Mouse (Mus musculus): Measurements from ENCODE around the gene Prrx2. TPM values are rescaled to one million over a fixed set of nuclear protein-coding genes. Genes with fewer than 3 reads are reported as not detected.
"Not testable (repeated sequence)": the region's sequence is repeated elsewhere in the genome, so short reads cannot be mapped to it uniquely, and the experiment has no call there.

Gene Prrx2
- polyA plus RNA-seq, 1 experiment from 2014 or later: 1.9 TPM

- WGBS: 28% methylated on average over 8 of the region's 8 CpGs
- 0 out of 2 replicates have a peak, but pooled peaks cover 4% of the 10 kb centered on the region for H3K27me3 ChIP-seq
- no peaks in the 10 kb centered on the region for H3K9me3 ChIP-seq
- H3K4me1 ChIP-seq (replicated peaks): peaks cover 12% of the 10 kb centered on the region
- peak overlapping the region; percentile 37 for H3K4me3 ChIP-seq
- peak overlapping the region; percentile 39 for H3K9ac ChIP-seq
- H3K36me3 ChIP-seq: no peaks in the 10 kb centered on the region
- ATAC-seq (ENCODE audit: low FRiP score, low read depth): no peak
- H3K27ac ChIP-seq (replicated peaks): no peak overlapping the region
- peak overlapping the region; percentile 72 for H3K4me2 ChIP-seq
Measured at GRCm38 (mm10) chr2:30902256-30902655, 67.5 kb downstream of the Prrx2 start.

- peaks cover 12% of the 10 kb centered on the region for H3K4me1 ChIP-seq (replicated peaks)
- peak; percentile 51; the same call in 1 of the 2 replicates for ATAC-seq (ENCODE audit: low FRiP score, low read depth)
- no peak overlapping the region for H3K27ac ChIP-seq (replicated peaks)
- H3K9me3 ChIP-seq: no peaks in the 10 kb centered on the region
- peak overlapping the region; percentile 72 for H3K4me2 ChIP-seq
- H3K4me3 ChIP-seq: peak overlapping the region; percentile 37
- H3K9ac ChIP-seq: peak overlapping the region; percentile 39
- 0 out of 2 replicates have a peak, but pooled peaks cover 4% of the 10 kb centered on the region for H3K27me3 ChIP-seq
- H3K36me3 ChIP-seq: no peaks in the 10 kb centered on the region
- 12% methylated on average over 35 of the region's 37 CpGs for WGBS
Measured at GRCm38 (mm10) chr2:30902726-30903722, 68.3 kb downstream of the Prrx2 start.

- Histone ChIP-seq H3K27ac (replicated peaks) (no peak overlapping the region), H3K27me3 (0 out of 2 replicates have a peak, but pooled peaks cover 4% of the 10 kb centered on the region), H3K4me1 (replicated peaks) (peaks cover 12% of the 10 kb centered on the region), H3K4me3 (no peak overlapping the region), H3K4me2 (no peak overlapping the region), H3K36me3 (no peaks in the 10 kb centered on the region), H3K9me3 (no peaks in the 10 kb centered on the region), H3K9ac (no peak overlapping the region)
- ATAC-seq (ENCODE audit: low FRiP score, low read depth): no peak
- 78% methylated on average over 6 of the region's 6 CpGs for WGBS
Measured at GRCm38 (mm10) chr2:30904231-30904630, 69.5 kb downstream of the Prrx2 start.

- Histone ChIP-seq H3K9ac (no peak overlapping the region), H3K27me3 (0 out of 2 replicates have a peak, but pooled peaks cover 4% of the 10 kb centered on the region), H3K4me3 (no peak overlapping the region), H3K27ac (replicated peaks) (no peak overlapping the region), H3K4me2 (no peak overlapping the region), H3K9me3 (no peaks in the 10 kb centered on the region), H3K4me1 (replicated peaks) (peaks cover 12% of the 10 kb centered on the region), H3K36me3 (no peaks in the 10 kb centered on the region)
- no peak for ATAC-seq (ENCODE audit: low FRiP score, low read depth)
- WGBS: 81% methylated on average over 7 of the region's 7 CpGs
Measured at GRCm38 (mm10) chr2:30904991-30905390, 70.2 kb downstream of the Prrx2 start.

- 71% methylated on average over 8 of the region's 8 CpGs for WGBS
- peaks cover 12% of the 10 kb centered on the region for H3K4me1 ChIP-seq (replicated peaks)
- H3K27ac ChIP-seq (replicated peaks): no peak overlapping the region
- H3K9ac ChIP-seq: no peak overlapping the region
- no peak overlapping the region for H3K4me3 ChIP-seq
- H3K9me3 ChIP-seq: no peaks in the 10 kb centered on the region
- ATAC-seq (ENCODE audit: low FRiP score, low read depth): no peak
- no peaks in the 10 kb centered on the region for H3K36me3 ChIP-seq
- 0 out of 2 replicates have a peak, but pooled peaks cover 4% of the 10 kb centered on the region for H3K27me3 ChIP-seq
- no peak overlapping the region for H3K4me2 ChIP-seq
Measured at GRCm38 (mm10) chr2:30905906-30906305, 71.1 kb downstream of the Prrx2 start.

GRCm38 (mm10) chr2:30906641-30907040 lies 71.9 kb downstream of the Prrx2 start:
- Histone ChIP-seq H3K9me3 (no peaks in the 10 kb centered on the region), H3K36me3 (no peaks in the 10 kb centered on the region), H3K4me2 (no peak overlapping the region), H3K4me3 (no peak overlapping the region), H3K4me1 (replicated peaks) (peaks cover 12% of the 10 kb centered on the region), H3K9ac (no peak overlapping the region), H3K27me3 (0 out of 2 replicates have a peak, but pooled peaks cover 4% of the 10 kb centered on the region), H3K27ac (replicated peaks) (no peak overlapping the region)
- no peak for ATAC-seq (ENCODE audit: low FRiP score, low read depth)
- WGBS: 64% methylated on average over 4 of the region's 4 CpGs

GRCm38 (mm10) chr2:30912291-30912773 lies 77.6 kb downstream of the Prrx2 start:
- Histone ChIP-seq H3K4me3 (no peak overlapping the region), H3K36me3 (no peaks in the 10 kb centered on the region), H3K9me3 (no peaks in the 10 kb centered on the region), H3K4me1 (replicated peaks) (peaks cover 3% of the 10 kb centered on the region; the same call in 1 of the 2 replicates), H3K4me2 (no peak overlapping the region), H3K27ac (replicated peaks) (no peak overlapping the region), H3K27me3 (no peaks in the 10 kb centered on the region), H3K9ac (no peak overlapping the region)
- no peak for ATAC-seq (ENCODE audit: low FRiP score, low read depth)
- WGBS: 60% methylated on average over 4 of the region's 4 CpGs

- Histone ChIP-seq H3K27ac (replicated peaks) (no peak overlapping the region), H3K4me1 (replicated peaks) (peaks cover 3% of the 10 kb centered on the region; the same call in 1 of the 2 replicates), H3K36me3 (no peaks in the 10 kb centered on the region), H3K4me3 (no peak overlapping the region), H3K27me3 (no peaks in the 10 kb centered on the region), H3K4me2 (no peak overlapping the region), H3K9ac (no peak overlapping the region), H3K9me3 (no peaks in the 10 kb centered on the region)
- ATAC-seq (ENCODE audit: low FRiP score, low read depth): no peak
- whole genome bisulfite sequencing: 85% methylated on average over 8 of the region's 8 CpGs
Measured at GRCm38 (mm10) chr2:30913022-30913421, 78.2 kb downstream of the Prrx2 start.

GRCm38 (mm10) chr2:30914836-30915235 lies 80.1 kb downstream of the Prrx2 start:
- H3K4me1 ChIP-seq (replicated peaks): peaks cover 3% of the 10 kb centered on the region; the same call in 1 of the 2 replicates
- H3K27me3 ChIP-seq: no peaks in the 10 kb centered on the region
- no peaks in the 10 kb centered on the region for H3K36me3 ChIP-seq
- H3K4me3 ChIP-seq: no peak overlapping the region
- no peaks in the 10 kb centered on the region for H3K9me3 ChIP-seq
- 22% methylated on average over 3 of the region's 3 CpGs for WGBS
- H3K4me2 ChIP-seq: no peak overlapping the region
- no peak for ATAC-seq (ENCODE audit: low FRiP score, low read depth)
- no peak overlapping the region for H3K27ac ChIP-seq (replicated peaks)
- H3K9ac ChIP-seq: no peak overlapping the region

GRCm38 (mm10) chr2:30915376-30915775 lies 80.6 kb downstream of the Prrx2 start:
- ATAC-seq (ENCODE audit: low FRiP score, low read depth): no peak
- no peaks in the 10 kb centered on the region for H3K36me3 ChIP-seq
- H3K4me2 ChIP-seq: no peak overlapping the region
- no peaks in the 10 kb centered on the region for H3K27me3 ChIP-seq
- peaks cover 3% of the 10 kb centered on the region; the same call in 1 of the 2 replicates for H3K4me1 ChIP-seq (replicated peaks)
- WGBS: 84% methylated on average over 5 of the region's 5 CpGs
- no peak overlapping the region for H3K27ac ChIP-seq (replicated peaks)
- no peaks in the 10 kb centered on the region for H3K9me3 ChIP-seq
- no peak overlapping the region for H3K9ac ChIP-seq
- no peak overlapping the region for H3K4me3 ChIP-seq

GRCm38 (mm10) chr2:30915933-30916332 lies 81.2 kb downstream of the Prrx2 start:
- not testable (repeated sequence) for H3K9me3 ChIP-seq; H3K27me3 ChIP-seq; H3K27ac ChIP-seq (replicated peaks); H3K36me3 ChIP-seq; H3K4me3 ChIP-seq; H3K9ac ChIP-seq; H3K4me1 ChIP-seq (replicated peaks); ATAC-seq (ENCODE audit: low FRiP score, low read depth); H3K4me2 ChIP-seq
- WGBS: 70% methylated on average over 6 of the region's 6 CpGs

GRCm38 (mm10) chr2:30917649-30918048 lies 82.9 kb downstream of the Prrx2 start:
- no peak for ATAC-seq (ENCODE audit: low FRiP score, low read depth)
- Histone ChIP-seq H3K4me1 (replicated peaks) (peaks cover 3% of the 10 kb centered on the region; the same call in 1 of the 2 replicates), H3K27me3 (no peaks in the 10 kb centered on the region), H3K36me3 (no peaks in the 10 kb centered on the region), H3K27ac (replicated peaks) (no peak overlapping the region), H3K4me2 (no peak overlapping the region), H3K4me3 (no peak overlapping the region), H3K9ac (no peak overlapping the region), H3K9me3 (no peaks in the 10 kb centered on the region)
- WGBS: 92% methylated on average over 7 of the region's 7 CpGs

All from hindbrain, embryonic 15.5 days (tissue).